Mouse (Mus musculus) G1E-ER4 (cell line): Measurements from ENCODE around the gene Cul7. TPM values are rescaled to one million over a fixed set of nuclear protein-coding genes. Genes with fewer than 3 reads are reported as not detected.

Experiments
- GATA1 ChIP-seq: IDR thresholded peaks from one replicate; pipeline ENCODE4 v1.8.0; 2012; ENCODE audit warnings: low read length, inconsistent platforms
- polyA plus RNA-seq: library from polyadenylated mRNA; stranded (reverse); fragments of >175 nt; gene quantifications from 2 replicates; pipeline ENCODE4 v1.2.3, GENCODE M21; 2012

The Cul7 gene
- polyA plus RNA-seq, 1 experiment: 94.6 TPM

DNA sequence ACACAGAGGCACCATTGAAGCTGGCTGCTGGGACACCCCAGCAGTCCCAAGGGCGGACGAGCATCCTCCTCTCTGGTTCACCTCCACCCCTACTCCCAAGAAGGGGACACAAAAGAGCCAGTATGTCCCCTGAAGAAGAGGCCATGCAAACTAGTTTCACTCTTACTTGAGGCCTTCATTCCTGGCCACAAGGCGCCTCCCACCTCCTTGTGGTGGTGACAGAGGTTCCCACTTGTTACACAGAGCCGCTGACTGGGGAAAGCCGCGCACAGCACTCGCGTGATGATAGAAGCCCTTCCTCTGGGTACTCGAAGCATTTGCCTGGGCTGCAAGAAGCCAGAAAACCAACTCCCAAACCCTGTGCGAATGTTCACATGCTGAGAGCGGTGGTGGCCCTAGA lies 27.9 kb upstream of the Cul7 start:
- TF ChIP-seq GATA1: no peak

GRCm38 (mm10) chr17:46623819-46624557 lies 26.1 kb upstream of the Cul7 start:
- no peak for TF ChIP-seq GATA1

GRCm38 (mm10) chr17:46624598-46624997 lies 25.5 kb upstream of the Cul7 start:
- no peak for TF ChIP-seq GATA1

GRCm38 (mm10) chr17:46627409-46627808 lies 22.7 kb upstream of the Cul7 start:
- TF ChIP-seq GATA1: no peak

- no peak for TF ChIP-seq GATA1
These were observed 21.7 kb upstream of the Cul7 start for GRCm38 (mm10) chr17:46628471-46628790.

- TF ChIP-seq GATA1: no peak
These were observed 21.1 kb upstream of the Cul7 start, which contains the start of gene Ptk7 for GRCm38 (mm10) chr17:46628791-46629684. TSS of gene Ptk7 (minus strand) at chr17:46629504.

DNA sequence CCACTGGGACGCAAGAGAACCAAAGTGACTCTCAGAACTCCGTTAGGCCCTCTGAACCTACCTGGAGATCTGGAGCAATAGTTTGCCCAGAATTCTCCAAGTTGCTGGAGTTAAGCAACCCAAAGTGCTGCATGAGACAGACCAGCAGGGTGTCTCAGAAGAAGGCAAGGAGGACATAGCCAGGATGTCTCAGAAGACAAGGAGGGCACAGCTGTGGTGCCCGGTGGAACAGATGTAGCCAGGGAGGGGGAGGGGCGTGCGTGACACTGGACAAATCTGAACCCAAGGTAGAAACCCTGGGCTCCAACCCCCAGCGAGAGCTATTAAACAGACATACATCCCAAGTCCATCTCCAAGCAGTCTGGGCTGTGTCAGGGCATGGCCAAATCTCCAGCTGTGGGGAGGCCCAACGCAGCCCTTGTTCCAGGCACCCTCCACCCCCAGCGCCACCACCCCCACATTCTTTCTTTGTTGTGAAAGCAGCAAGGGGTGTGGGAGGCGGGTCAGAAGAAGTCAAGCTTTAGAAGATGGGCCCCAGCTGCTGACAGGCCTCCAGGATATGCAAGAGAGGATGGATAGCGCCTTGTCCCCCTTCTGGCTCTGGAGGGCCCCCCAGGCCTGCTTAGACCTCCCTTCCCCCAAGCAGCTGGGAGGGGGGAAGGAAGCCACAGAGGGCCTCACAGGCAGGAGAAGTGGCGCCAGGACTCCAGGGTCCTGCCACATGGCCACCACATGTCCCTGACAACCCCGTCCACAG lies 20.3 kb upstream of the Cul7 start:
- TF ChIP-seq GATA1: no peak

DNA sequence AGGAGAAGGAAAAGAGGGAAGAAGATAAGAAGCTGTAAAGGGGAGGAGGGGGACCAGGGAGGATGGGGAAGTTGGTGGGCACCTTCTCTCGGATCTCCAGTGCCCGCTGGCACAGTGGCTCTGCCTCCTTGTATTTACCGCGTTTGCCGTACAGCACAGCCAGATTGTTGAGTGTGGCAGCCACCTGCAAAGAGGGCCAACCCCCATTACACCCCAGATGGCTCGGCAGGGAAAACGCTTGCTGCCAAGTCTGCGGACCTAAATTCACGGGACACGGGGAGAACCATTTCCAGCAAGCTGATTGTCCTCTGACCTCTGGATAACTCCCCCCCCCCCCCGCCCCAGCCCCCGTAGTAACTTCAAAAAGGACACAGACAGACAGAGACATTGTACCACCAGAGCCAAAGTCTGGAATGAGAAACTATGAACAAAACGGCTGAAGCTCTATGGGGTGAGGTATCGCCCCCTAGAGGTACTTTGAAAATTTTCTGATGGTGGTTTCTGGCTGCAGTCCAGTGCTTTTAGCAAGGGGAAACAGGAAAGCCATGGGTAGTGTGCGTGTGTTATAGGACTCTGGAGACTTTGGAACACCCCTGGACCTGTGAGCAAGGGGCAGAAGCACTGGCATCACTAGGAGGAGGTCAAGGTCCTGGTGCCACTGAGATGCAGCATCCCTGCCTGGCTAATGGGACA lies 13.2 kb upstream of the Cul7 start:
- TF ChIP-seq GATA1: no peak

- TF ChIP-seq GATA1: no peak
These were observed 10.2 kb upstream of the Cul7 start for GRCm38 (mm10) chr17:46639929-46640328.

- TF ChIP-seq GATA1: no peak
These were observed 8.1 kb upstream of the Cul7 start for GRCm38 (mm10) chr17:46642060-46642459.

- TF ChIP-seq GATA1: no peak
These were observed 5.9 kb upstream of the Cul7 start for GRCm38 (mm10) chr17:46644152-46644805.

DNA sequence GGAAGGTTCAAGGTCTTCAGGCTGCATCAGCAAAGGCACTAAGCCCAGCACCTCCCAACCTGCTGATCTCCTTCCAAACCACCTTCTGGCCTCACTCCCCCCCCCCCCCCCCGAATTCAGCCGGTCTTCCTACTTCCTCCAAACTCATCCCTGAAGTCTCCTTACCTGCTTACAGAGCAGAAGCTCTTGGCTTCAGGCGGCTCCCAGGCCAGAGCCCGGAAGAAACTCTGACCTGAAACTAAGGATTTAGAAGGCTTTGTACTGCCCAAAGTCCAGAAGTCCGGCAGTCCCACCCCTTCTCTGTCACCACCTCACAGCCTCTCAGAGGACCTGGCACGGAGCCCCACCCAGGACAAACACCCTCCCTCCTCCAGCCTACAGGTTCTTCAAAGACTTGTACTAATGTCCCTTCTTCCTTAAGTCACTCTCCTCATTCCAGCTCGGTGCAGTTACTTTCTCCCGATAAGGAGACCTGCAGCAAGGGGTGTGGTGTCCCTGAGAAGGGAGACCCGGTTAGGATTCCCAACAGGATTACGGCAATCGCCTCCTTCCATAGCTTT lies 5.1 kb upstream of the Cul7 start:
- no peak for TF ChIP-seq GATA1

DNA sequence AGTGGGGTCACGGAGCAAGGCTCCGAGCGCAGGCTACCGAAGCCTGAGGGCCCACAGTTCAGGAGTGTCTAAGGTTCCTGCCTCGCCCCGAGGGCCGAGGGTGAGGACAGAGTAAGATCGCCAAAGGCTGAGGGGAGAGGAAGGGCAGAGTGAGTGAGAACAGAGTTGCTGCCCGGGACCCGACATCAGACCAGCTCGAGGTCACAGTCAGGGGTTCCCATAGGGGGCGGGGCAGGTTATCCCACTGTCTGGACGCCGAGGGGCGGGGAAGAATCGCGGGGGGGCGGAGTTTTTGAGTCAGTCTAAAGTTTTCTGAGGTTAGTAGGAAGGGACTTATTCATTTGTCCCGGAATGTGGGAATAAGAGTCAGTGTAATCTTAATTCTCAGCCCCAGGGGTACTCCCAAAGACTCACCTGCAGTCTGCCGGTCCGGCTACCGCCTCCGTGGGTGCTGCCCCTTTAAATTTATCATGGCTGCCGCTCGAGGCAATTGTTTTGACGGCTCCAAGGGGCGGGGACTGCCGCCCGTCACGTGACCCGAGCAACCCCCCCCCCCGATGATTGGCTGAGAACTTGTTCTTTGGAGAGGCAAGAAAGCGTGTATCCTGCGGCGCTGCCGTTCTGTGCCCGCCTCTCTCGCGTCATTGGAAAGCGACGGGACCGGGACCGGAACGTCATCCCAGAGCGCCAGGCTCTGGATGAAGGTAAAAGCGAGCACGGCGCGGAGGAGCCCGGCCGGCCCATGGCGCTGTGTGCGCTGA lies 4.4 kb upstream of the Cul7 start, which contains the start of the genes Klc4 and Mrpl2:
TSS of gene Klc4 (minus strand) at position 462 of the 761 bp plus-strand sequence.
TSS of gene Mrpl2 (plus strand) at position 669 of the 761 bp plus-strand sequence.
- TF ChIP-seq GATA1: no peak

- no peak for TF ChIP-seq GATA1
These were observed 3.8 kb upstream of the Cul7 start for GRCm38 (mm10) chr17:46646322-46646662.

DNA sequence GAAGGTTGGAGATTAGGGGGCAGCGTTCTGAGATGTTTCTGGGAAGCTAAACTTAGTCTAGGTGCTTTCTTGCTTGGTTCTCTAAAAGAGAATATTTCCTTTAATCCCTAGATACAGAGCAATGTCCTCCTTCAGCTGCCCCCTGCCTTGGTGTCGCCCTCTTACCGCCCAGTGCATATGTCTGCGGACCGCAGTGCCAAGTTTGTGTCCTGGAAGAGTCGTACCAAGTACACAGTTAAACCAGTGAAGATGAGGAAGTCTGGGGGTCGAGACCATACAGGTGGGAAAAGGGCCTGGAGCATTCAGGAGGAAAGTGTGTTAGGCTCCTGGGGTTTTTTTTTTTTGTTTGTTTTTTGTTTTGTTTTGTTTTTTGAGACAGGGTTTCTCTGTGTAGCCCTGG lies 2.9 kb upstream of the Cul7 start:
- TF ChIP-seq GATA1: no peak
